Mouse (Mus musculus): Measurements from ENCODE around the gene Trpm4.
"Not testable (repeated sequence)": the region's sequence is repeated elsewhere in the genome, so short reads cannot be mapped to it uniquely, and the experiment has no call there.

GRCm38 (mm10) chr7:45255822-45256221 lies 77.8 kb downstream of the Trpm4 start:
- TF ChIP-seq CTCF (IDR thresholded peaks at IDR 0.05; ENCODE audit: borderline replicate concordance, insufficient read depth, low read depth, low read length); POLR2A (IDR thresholded peaks at IDR 0.05; ENCODE audit: borderline replicate concordance, insufficient read depth, low read length): not testable (repeated sequence)

All from cerebellum, adult 2 months (tissue).